ENCODE assay signal across 15 mouse cellular contexts in genomic region chr10:80080396-80081070, GRCm38 (mm10). TPM values are rescaled to one million over a fixed set of nuclear protein-coding genes. Genes with fewer than 3 reads are reported as not detected.
A peak's percentile ranks its signal among the peaks of the same experiment; 100 is the strongest.
DNase-seq lines count a peak whose midpoint lies in the region; ATAC-seq and TF ChIP-seq lines count a peak whose summit lies in the region.
"Had no signal": no experiment of that assay in that cellular context is flagged by ENCODE, and none has a peak within 500 bp of the region (broad histone marks: within the 10 kb centered on the region; RNA-seq: fewer than 3 reads in every experiment).

No protein-coding gene starts in this region.

- H3K36me3 ChIP-seq in embryonic facial prominence, embryonic 13.5 days, result peaks cover 82% of the 10 kb centered on the region
- peaks cover 87% of the 10 kb centered on the region for H3K36me3 ChIP-seq in embryonic facial prominence, embryonic 10.5 days (replicated peaks)
- H3K36me3 ChIP-seq in ES-E14 (ENCODE audit: control insufficient read depth, insufficient read depth, low read length, poor library complexity, severe bottlenecking), result peaks cover 27% of the 10 kb centered on the region; the same call in 1 of the 2 replicates

- in situ Hi-C loops in ES-E14 (cut with MboI; ENCODE audit: low sequenced_read_pairs in 2 of 2, unreplicated experiment in 2 of 2), result no loop called here

- 77% methylated on average over 16 of the region's 16 CpGs for WGBS in embryonic facial prominence, embryonic 13.5 days
- WGBS in embryonic facial prominence, embryonic 10.5 days, result 84% methylated on average over 16 of the region's 16 CpGs

- no peak overlapping the region for H3K4me2 ChIP-seq in embryonic facial prominence, embryonic 13.5 days
- H3K4me2 ChIP-seq: forebrain, embryonic 15.5 days; limb, embryonic 12.5 days had no signal

- no peak for ATAC-seq in embryonic facial prominence, embryonic 13.5 days (ENCODE audit: insufficient number of reproducible peaks, insufficient read depth, low FRiP score, low TSS enrichment, low read depth)
- ATAC-seq in megakaryocyte-erythroid progenitor cell, adult 5-6 weeks (replicated peaks; ENCODE audit: low FRiP score, low TSS enrichment, poor library complexity, severe bottlenecking), result peak; percentile 42
- ATAC-seq: forebrain, embryonic 15.5 days had no signal

- DNase-seq in embryonic facial prominence, embryonic 10.5 days (ENCODE audit: low spot score), result no peak
- DNase-seq in ES-E14 (ENCODE audit: low read depth, low spot score), result no peak
- peak; percentile 90 for DNase-seq in liver
- no peak for DNase-seq in left cerebral cortex, postnatal 36 days (ENCODE audit: low spot score in 2 of 2)
- DNase-seq in layer of hippocampus, postnatal 14 days (ENCODE audit: low spot score in 2 of 2), result no peak
- no peak for DNase-seq in right cerebral cortex, postnatal 4 days
- DNase-seq: cerebellum, postnatal 10 days; gastrocnemius, postnatal 25 days; kidney, postnatal 10 days; lung, postnatal 36 days; right cerebral cortex, adult 18-20 months had no signal

- no peaks in the 10 kb centered on the region for H3K9me3 ChIP-seq in embryonic facial prominence, embryonic 13.5 days
- no peaks in the 10 kb centered on the region for H3K9me3 ChIP-seq in embryonic facial prominence, embryonic 10.5 days
- H3K9me3 ChIP-seq in ES-E14 (ENCODE audit: control insufficient read depth, insufficient read depth, low read depth, low read length), result no peaks in the 10 kb centered on the region
- H3K9me3 ChIP-seq: forebrain, embryonic 15.5 days; limb, embryonic 12.5 days had no signal

- H3K27me3 ChIP-seq in embryonic facial prominence, embryonic 13.5 days, result no peaks in the 10 kb centered on the region
- no peaks in the 10 kb centered on the region for H3K27me3 ChIP-seq in embryonic facial prominence, embryonic 10.5 days (replicated peaks; ENCODE audit: low read depth, poor library complexity, severe bottlenecking)
- H3K27me3 ChIP-seq: forebrain, embryonic 15.5 days; limb, embryonic 12.5 days had no signal

- H3K4me3 ChIP-seq in embryonic facial prominence, embryonic 13.5 days, result no peak overlapping the region
- H3K4me3 ChIP-seq in embryonic facial prominence, embryonic 10.5 days, result no peak overlapping the region
- no peak overlapping the region for H3K4me3 ChIP-seq in ES-E14 (ENCODE audit: insufficient read depth in 1 of 2, low read depth in 1 of 2, low read length in 2 of 2, poor library complexity in 1 of 2, severe bottlenecking in 1 of 2)
- H3K4me3 ChIP-seq: forebrain, embryonic 15.5 days; limb, embryonic 12.5 days had no signal

- H3K4me1 ChIP-seq in embryonic facial prominence, embryonic 13.5 days, result peaks cover 6% of the 10 kb centered on the region
- peaks cover 21% of the 10 kb centered on the region for H3K4me1 ChIP-seq in embryonic facial prominence, embryonic 10.5 days
- H3K4me1 ChIP-seq in ES-E14 (ENCODE audit: control insufficient read depth in 2 of 2, insufficient read depth in 2 of 2, low read length in 2 of 2, poor library complexity in 1 of 2), result peaks cover 0 to 16% of the 10 kb centered on the region in 2 experiments; a peak in 2 of 4 replicates

- peak overlapping the region; percentile 7; the same call in 1 of the 2 replicates for H3K9ac ChIP-seq in embryonic facial prominence, embryonic 13.5 days
- H3K9ac ChIP-seq in ES-E14 (ENCODE audit: insufficient read depth, low read depth, low read length, poor library complexity, severe bottlenecking), result peak overlapping the region; percentile 5; the same call in 1 of the 2 replicates
- H3K9ac ChIP-seq: forebrain, embryonic 15.5 days; limb, embryonic 12.5 days had no signal

- intact Hi-C loops in left cerebral cortex, postnatal 36 days (cut with DNase I), result no loop called here

- H3K27ac ChIP-seq in embryonic facial prominence, embryonic 13.5 days, result no peak overlapping the region
- no peak overlapping the region for H3K27ac ChIP-seq in embryonic facial prominence, embryonic 10.5 days (replicated peaks)
- no peak overlapping the region for H3K27ac ChIP-seq in ES-E14 (ENCODE audit: insufficient read depth, low read depth, low read length, poor library complexity, severe bottlenecking)
- H3K27ac ChIP-seq: forebrain, embryonic 15.5 days; limb, embryonic 12.5 days had no signal

TF ChIP-seq in ES-E14, 5 proteins besides CTCF, POLR2A, EP300 and RAD21:
- TF ChIP-seq MAFK (IDR thresholded peaks at IDR 0.05; ENCODE audit: insufficient read depth, low read depth, low read length) (no peak), HCFC1 (IDR thresholded peaks at IDR 0.05; ENCODE audit: borderline replicate concordance, insufficient read depth, low read length) (no peak), CHD2 (IDR thresholded peaks at IDR 0.05; ENCODE audit: low read depth, low read length) (no peak), ZNF384 (IDR thresholded peaks at IDR 0.05; ENCODE audit: low read depth, low read length) (no peak), ZC3H11A (IDR thresholded peaks at IDR 0.05; ENCODE audit: borderline replicate concordance, low read depth, low read length) (no peak)

RNA-seq across cellular contexts. Expression of gene Sbno2, which starts 24.8 kb away (rescaled TPM):
- 15.8 and 16.1 TPM in 2 replicates for polyA plus RNA-seq in embryonic facial prominence, embryonic 13.5 days (2015; fragmentation: Nextera tagmentation; extraction: Ambion mirVana)
- 16.2 and 18.2 TPM in 2 replicates for polyA plus RNA-seq in embryonic facial prominence, embryonic 10.5 days (2016; fragmentation: Nextera tagmentation; extraction: Ambion mirVana)
- total RNA-seq in ES-E14 (2012; rRNA removed), result 36.6 and 49.3 TPM in 2 replicates
- total RNA-seq in megakaryocyte-erythroid progenitor cell, adult 5-6 weeks (2014; fragmentation: Nextera tagmentation), result 34.4 and 39.7 TPM in 2 replicates
- 12.1 and 12.9 TPM in 2 replicates for total RNA-seq in megakaryocyte-erythroid progenitor cell, adult 5-6 weeks (2017)
- total RNA-seq in left cerebral cortex, postnatal 36 days (2021), result 10 to 100 TPM; 14.5 to 25.5 TPM
- total RNA-seq in layer of hippocampus, postnatal 14 days (2021), result 10 to 100 TPM; 19.8 to 21.3 TPM

RNA-seq across cellular contexts. Expression of gene Gpx4, which starts 33.6 kb away (rescaled TPM):
- polyA plus RNA-seq in embryonic facial prominence, embryonic 13.5 days (2015; fragmentation: Nextera tagmentation; extraction: Ambion mirVana), result 445 and 488 TPM in 2 replicates
- polyA plus RNA-seq in embryonic facial prominence, embryonic 10.5 days (2016; fragmentation: Nextera tagmentation; extraction: Ambion mirVana), result 618 and 672 TPM in 2 replicates
- total RNA-seq in ES-E14 (2012; rRNA removed), result 1,456 and 1,919 TPM in 2 replicates
- total RNA-seq in megakaryocyte-erythroid progenitor cell, adult 5-6 weeks (2014; fragmentation: Nextera tagmentation), result 566 and 603 TPM in 2 replicates
- 483 and 498 TPM in 2 replicates for total RNA-seq in megakaryocyte-erythroid progenitor cell, adult 5-6 weeks (2017)
- total RNA-seq in left cerebral cortex, postnatal 36 days (2021), result 100 to 1,000 TPM; 468 to 559 TPM
- 100 to 1,000 TPM; 456 to 501 TPM for total RNA-seq in layer of hippocampus, postnatal 14 days (2021)

RNA-seq across cellular contexts. Expression of gene Stk11, which starts 35.1 kb away (rescaled TPM):
- 18.5 and 19.0 TPM in 2 replicates for polyA plus RNA-seq in embryonic facial prominence, embryonic 13.5 days (2015; fragmentation: Nextera tagmentation; extraction: Ambion mirVana)
- 16.1 and 17.5 TPM in 2 replicates for polyA plus RNA-seq in embryonic facial prominence, embryonic 10.5 days (2016; fragmentation: Nextera tagmentation; extraction: Ambion mirVana)
- 124 and 141 TPM in 2 replicates for total RNA-seq in ES-E14 (2012; rRNA removed)
- 152 and 213 TPM in 2 replicates for total RNA-seq in megakaryocyte-erythroid progenitor cell, adult 5-6 weeks (2014; fragmentation: Nextera tagmentation)
- total RNA-seq in megakaryocyte-erythroid progenitor cell, adult 5-6 weeks (2017), result 116 and 174 TPM in 2 replicates
- total RNA-seq in left cerebral cortex, postnatal 36 days (2021), result 100 to 1,000 TPM in 1 of 2 experiments, 10 to 100 TPM in 1; 94.4 to 100 TPM
- total RNA-seq in layer of hippocampus, postnatal 14 days (2021), result 10 to 100 TPM; 89.2 to 90.7 TPM

RNA-seq across cellular contexts. Expression of gene Polr2e, which starts 40.9 kb away (rescaled TPM):
- 247 and 265 TPM in 2 replicates for polyA plus RNA-seq in embryonic facial prominence, embryonic 13.5 days (2015; fragmentation: Nextera tagmentation; extraction: Ambion mirVana)
- polyA plus RNA-seq in embryonic facial prominence, embryonic 10.5 days (2016; fragmentation: Nextera tagmentation; extraction: Ambion mirVana), result 312 and 316 TPM in 2 replicates
- 266 and 293 TPM in 2 replicates for total RNA-seq in ES-E14 (2012; rRNA removed)
- total RNA-seq in megakaryocyte-erythroid progenitor cell, adult 5-6 weeks (2014; fragmentation: Nextera tagmentation), result 145 and 157 TPM in 2 replicates
- total RNA-seq in megakaryocyte-erythroid progenitor cell, adult 5-6 weeks (2017), result 142 and 150 TPM in 2 replicates
- 10 to 100 TPM; 69.2 to 83.6 TPM for total RNA-seq in left cerebral cortex, postnatal 36 days (2021)
- total RNA-seq in layer of hippocampus, postnatal 14 days (2021), result 10 to 100 TPM; 74.1 to 74.3 TPM

RNA-seq across cellular contexts. Expression of gene Atp5d, which starts 57.9 kb away (rescaled TPM):
- polyA plus RNA-seq in embryonic facial prominence, embryonic 13.5 days (2015; fragmentation: Nextera tagmentation; extraction: Ambion mirVana), result 491 and 513 TPM in 2 replicates
- polyA plus RNA-seq in embryonic facial prominence, embryonic 10.5 days (2016; fragmentation: Nextera tagmentation; extraction: Ambion mirVana), result 491 and 493 TPM in 2 replicates
- 217 and 226 TPM in 2 replicates for total RNA-seq in ES-E14 (2012; rRNA removed)
- 282 and 325 TPM in 2 replicates for total RNA-seq in megakaryocyte-erythroid progenitor cell, adult 5-6 weeks (2014; fragmentation: Nextera tagmentation)
- total RNA-seq in megakaryocyte-erythroid progenitor cell, adult 5-6 weeks (2017), result 29.3 and 49.3 TPM in 2 replicates
- total RNA-seq in left cerebral cortex, postnatal 36 days (2021), result 100 to 1,000 TPM; 334 to 384 TPM
- 100 to 1,000 TPM; 397 to 417 TPM for total RNA-seq in layer of hippocampus, postnatal 14 days (2021)
